Mouse (Mus musculus) CD4-positive, CD25-positive, alpha-beta regulatory T cell, adult 2 months (primary cell): ENCODE measurements around the gene Plch2.
A peak's percentile ranks its signal among the peaks of the same experiment; 100 is the strongest.

Source experiments
- DNase-seq: peaks from one replicate; pipeline ENCODE4 v3.0.0-alpha.2; 2012; ENCODE audit warnings: low read depth, low spot score

The Plch2 gene

DNA sequence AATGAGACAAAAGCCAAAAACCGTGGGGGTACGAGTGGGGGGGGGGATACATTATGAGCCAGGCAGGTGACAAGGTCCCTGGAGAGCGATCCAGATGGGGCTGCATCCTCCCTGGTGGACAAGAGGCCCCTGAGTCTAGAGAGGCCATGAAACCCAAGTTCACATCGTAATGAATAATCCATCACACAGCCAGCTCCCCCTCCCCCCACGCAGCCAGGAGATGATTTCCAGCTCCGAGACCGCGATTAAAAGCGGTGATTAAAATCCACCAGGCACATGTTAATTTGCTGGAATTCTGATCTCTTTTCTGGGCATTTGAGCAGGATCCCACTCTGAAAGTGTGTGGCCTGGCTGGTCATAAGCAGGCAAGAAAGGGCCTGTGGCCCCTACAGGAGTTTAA is 35.8 kb downstream of the Plch2 start:
- DNase-seq = no peak

DNA sequence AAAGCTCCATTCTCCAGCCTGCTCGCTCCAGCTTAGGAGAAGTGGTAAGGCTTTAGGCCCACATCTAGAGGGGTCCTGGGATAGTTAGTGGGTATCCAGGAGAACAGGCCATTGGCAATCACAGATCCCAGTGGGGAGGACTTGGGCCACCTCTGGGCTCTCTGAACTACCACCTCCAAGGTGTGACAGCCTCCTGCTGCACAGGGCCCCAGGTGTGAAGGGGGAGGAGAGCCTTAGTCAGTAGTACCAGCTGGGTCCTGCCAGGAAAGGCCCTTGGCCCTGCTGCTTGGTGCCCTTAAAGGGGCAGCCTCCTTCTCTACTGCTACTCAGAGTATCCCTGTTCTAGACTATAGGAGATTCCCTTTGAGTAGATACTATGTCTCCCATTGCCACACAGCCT is 36.4 kb downstream of the Plch2 start:
- DNase-seq = no peak

DNA sequence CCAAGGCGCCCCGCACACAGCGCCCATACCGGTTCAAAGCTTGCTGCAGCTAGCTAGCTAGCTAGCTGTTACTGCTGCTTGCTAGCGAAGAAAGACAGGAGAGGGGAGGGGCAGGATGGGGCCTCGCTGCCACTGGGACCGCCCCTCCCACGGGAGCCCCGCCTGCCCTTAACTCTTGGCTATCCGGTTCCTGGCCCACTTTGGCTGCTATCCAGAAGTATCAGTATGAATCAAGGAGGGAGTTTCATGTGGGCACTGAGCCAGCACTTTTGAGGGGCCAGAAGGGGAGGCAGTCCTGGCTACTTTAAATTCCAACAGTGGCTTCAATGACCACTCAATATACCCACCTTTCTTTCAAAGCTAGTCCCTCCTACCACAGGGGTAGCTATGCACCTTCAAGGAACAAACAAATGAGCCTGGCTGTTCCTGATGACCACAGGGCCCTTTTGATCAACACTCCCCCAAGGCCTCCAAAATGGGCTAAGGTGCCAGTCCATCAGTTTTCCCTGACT is 37.2 kb downstream of the Plch2 start:
- peak; percentile 42 for DNase-seq

DNA sequence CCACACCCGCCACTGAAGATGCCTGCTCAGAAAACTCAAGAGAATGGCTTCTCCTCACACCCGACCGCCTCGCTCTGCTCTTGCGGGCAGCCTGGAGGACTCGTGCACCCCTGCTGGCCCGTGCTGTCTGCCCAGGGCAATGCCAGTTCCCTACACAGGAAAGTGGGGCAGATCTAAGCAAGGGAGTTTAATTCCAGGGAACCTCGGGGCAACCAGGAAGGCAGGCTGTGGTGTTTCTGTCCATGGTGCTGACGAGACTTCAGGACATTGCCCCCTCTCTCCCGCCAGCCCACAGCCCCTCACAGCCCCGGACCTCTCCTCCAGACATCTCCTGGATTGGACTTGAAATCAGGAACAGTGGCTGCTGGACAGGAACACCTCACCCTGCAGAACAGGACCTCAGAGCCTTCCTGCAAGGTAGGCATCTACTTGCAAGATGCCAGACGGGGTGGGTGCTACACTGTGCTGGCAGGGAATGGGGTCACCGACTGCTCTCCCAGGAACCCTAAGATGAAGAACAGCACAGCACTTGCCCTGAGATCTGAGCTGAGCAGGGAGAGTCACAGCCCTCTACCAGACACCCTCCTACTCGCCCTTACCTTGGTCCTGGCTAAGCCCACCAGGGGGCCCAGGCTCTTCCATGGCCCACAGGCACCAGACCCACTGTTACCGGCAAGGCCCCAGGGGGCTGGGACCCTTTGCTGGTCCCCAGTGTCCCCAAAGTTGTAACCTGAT is 37.8 kb downstream of the Plch2 start:
- peak; percentile 28 for DNase-seq

DNA sequence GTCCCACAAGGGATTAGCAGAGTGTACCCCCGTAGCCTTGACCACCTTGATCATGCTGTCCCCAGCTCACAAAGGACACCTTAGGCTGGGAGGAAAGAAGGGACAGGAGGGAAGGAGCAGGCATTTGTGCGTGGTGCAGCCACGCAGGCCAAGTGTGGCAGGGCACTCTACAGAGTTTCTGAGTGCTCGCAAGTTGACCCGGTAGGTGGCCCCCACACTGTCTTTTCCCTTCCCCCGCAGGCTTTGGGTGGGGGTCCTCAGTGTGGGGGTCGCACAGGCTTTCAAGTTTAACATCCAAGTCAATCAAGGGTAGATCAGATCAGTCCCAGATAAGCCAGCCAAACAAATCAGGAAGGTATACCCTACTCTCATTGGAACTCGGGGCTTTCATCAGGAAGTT is 38.5 kb downstream of the Plch2 start:
- DNase-seq = no peak

DNA sequence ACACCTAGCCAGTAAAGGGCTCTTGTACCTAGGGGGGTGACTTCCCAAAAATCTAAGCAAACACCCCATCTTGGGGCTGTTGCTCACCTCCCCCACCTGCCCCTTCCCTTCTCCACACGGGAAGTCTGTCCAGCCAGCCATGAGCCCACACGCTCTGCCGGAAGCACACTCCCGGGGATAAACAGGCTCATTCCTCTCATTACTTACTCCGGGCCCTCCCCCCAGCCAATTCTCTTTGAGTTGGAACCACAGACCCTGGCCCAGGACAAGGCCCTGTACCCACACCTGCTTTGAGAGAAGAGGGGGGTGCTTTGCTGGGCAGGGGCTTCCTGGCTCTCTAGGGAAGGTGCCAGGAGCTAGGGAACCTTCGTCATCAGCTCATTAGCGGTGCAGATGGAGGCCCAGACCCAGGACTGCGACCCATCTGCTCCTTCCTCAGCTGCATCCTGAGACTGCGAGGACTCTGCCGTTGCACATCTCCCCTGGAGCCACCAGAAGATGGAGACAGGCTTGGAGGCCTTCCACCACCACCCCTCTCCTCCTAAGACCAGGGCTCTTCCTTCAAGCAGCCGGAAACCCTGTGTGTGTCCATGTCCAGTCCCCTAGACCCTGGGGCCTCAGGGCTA is 39.2 kb downstream of the Plch2 start:
- no peak for DNase-seq

DNA sequence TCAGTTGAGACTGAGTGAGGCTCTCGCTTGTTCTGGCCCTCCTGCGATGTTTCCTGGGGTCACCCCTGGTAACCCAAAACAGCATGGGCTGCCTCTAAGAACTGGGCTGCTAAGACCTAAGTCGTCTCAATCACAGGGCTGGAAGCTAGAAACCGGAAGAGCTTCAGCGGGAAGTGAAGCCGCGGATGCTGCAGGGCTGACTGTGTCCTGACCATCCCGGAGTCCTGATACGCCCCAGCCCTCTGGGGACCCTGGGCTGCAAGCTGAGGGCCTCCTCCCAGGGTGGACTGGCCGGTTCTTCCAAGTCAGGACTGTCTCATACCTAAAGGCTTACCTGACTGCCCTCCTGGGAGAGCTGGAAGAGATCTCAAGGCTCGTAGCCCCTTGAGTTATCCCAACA is 39.8 kb downstream of the Plch2 start:
- DNase-seq = no peak

DNA sequence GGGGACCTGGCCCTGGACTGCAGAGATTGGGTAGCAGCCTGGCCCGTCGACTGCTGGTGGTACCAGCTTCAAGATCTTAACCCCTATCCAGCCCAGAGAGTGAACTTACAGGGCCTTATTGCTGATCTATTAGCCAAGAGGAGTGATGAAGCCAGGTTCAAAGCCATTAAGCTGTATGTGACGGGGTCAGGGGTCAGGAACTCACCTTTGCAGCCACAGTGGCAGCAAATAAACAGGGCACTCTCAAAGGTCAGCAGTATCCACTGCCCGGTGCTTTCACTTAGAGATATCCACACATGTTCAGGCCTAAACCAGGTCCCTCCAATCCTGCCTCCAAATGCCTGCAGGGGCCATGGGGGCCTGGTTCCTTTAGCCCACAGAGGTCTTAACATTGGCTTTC is 41.0 kb downstream of the Plch2 start:
- no peak for DNase-seq

DNA sequence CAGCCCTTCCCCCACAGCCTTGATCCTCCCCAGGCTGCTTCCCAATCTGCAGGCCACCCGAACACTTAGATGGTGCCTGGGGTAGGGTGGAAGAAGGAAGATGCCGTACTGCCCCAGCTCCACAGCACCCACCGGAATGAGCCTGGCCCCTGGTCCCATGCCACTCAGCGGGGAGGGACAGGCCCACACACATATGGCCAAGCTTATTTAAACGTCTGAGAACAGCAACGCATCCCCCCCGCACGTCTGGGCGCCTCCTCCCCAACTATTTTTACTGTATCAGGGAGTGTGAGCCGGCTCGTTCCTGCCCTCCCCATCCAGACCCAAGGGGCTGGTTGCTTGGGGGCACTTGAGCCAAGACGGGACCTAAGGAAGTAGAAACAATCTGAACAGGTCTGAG is 41.8 kb downstream of the Plch2 start:
- no peak for DNase-seq

DNA sequence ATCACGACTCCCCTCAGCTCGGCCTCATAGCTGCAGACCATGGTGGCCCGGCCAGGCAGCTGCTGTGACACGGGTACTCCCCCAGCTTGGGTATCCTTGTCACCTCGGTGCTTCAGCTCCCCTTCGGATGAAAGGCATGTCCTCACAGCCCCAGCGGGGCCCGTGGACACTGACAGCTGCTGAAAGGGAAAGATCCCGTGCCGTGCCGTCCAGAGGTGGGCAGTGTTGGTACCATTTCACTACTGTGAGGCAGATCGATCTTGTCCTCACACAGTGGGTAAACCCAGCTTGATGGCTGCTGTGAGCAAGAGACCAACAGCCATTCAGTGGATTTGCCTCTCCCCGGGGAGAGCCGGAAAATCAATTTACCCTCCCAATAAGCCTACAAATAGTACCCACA is 42.3 kb downstream of the Plch2 start:
- DNase-seq = no peak

DNA sequence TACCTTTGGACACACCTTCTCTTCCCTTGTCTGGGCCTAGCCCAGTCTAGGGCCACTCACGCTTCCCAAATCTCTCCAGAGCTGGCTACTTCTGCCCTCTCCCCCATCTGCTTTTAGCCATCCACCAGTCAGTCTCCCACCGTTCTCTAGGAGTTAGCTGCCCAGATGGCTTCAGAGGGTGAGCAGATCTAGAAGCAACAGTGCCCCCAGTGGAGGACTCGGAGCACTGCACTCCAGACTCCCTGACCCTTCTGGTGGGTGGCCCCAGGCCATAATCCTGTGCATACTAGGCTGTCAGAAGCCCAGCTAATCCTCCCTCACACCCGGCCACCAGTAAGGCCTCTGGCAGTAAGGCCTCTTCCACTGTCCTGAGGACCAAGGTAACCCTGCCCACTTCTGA is 43.8 kb downstream of the Plch2 start:
- DNase-seq = peak; percentile 74

DNA sequence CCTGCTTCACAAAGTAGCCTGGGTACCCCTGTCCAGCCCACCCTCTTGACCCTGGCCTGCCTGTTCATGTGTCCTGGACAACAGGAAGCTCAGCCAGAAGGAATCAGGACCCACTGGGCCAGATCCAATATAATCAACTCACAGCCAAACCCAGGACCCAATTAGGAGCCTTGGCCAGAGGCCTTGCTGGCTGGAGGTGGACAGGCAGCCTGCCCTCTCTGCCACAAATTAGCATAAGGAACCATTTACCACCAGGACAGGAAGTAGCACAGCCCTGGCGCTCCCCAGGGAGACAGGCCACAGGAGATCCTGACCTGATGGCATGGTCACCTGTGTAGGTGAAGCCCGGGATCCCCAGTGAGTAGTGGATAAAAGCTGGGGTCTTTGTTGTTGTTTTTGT is 44.5 kb downstream of the Plch2 start:
- DNase-seq = no peak

DNA sequence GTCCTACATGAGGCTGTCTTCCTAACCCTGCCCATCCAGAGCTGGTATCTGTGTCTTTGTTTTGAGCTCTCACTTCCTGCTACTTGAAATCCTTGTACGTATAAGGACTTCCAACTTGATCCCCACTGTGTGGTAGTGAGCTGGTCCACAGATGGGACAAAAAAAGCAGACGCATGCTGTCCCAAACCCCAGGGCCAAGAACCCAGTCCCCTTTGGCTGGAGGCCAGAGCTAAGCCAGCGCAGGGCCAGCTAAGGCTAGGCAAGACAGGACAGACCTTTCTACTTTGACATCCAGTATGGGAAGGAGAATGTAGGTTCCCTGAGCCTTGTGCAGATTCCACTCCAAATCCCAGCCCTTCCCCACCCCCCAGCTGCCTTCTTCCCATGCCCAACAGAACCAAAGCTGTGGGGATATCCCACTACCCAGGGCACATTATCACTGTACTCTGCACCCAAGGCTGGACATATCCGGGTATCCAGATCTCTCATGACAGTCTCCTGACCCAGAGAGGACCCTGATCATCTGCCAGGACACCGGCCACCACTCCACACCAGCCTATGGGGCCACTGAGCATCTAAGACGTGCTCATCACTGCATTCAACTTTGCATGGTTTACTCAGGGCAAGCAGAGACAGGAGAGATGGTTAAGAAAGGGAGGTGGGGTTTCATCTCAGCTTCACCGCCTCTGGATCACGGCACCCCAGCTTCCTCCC is 45.1 kb downstream of the Plch2 start:
- DNase-seq = no peak

DNA sequence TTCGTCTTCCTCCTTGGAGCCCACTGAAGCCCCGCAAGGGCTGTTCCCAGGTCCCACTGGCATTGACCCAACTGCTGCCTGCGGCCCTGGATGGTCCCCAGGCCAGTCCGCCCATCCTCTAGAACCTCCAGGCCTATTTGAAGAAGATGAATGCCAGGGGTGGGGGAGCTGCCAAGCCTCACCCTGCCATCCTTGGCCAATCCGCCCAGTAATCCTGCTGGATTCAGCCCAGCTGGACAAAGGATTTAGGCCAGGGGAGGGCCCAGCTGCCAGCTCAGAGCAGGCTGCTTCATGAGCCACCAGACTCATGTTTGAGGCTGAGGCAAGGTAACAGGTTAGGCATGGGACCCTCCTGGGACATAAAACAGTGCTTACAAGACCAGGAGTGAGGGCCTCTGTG is 45.7 kb downstream of the Plch2 start:
- DNase-seq = no peak

DNA sequence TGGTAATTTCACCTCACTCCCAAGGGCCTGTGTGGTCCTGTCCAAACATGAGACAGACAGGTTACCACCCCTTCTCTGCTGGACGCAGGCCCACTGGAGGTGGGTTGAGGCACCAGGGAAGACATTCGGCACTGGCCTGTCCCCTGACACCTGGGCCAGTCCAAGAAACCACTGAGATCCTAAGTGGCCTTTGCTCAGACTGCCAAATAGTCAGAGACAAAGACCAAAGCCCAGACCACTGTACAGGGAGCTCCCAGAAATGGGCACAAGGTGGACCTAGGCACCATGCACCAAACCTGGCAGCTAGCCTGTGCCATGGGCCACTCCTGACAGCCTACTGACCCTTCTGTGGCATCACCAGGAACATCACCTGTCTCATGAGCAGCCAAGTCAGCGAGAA is 47.4 kb downstream of the Plch2 start:
- DNase-seq = no peak

DNA sequence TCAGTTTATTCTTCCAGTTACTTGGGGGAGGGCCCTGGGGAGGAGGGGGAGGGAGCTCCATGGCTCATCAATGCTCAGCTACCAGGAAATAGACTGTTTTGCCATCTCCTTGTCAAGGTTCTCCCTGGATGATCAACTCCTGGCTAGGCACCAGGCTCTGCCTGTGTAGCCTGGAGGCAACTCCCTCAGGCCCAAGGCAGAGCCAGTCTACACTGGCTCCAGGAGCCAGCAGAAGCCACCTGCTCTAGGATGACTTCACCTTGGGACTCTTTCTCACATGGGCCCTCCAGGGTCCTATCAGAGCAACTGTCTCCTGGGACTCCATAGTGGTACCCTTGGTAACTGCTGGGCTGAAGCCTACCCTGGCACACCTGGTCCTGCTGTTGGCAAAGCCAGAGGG is 48.5 kb downstream of the Plch2 start:
- DNase-seq = no peak

DNA sequence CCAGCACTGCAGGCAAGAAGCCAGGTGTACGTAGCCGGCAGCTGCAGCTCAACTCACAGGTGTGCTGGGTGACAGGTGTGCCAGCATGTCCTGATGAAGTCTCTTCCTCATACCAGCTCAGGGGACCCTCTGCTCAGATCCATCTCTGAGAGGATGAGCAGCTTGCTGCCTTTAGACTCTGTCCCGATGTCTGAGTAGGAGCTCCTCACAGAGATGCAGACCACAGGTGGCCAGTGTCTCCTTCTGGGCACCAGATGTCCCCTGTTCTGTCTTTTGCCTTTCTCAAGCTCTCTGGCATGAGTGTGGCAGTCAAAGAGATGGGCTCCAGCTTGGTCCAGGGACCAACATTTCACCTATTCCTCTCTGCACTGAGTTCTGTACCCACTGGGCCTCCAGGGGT is 48.9 kb downstream of the Plch2 start:
- no peak for DNase-seq

DNA sequence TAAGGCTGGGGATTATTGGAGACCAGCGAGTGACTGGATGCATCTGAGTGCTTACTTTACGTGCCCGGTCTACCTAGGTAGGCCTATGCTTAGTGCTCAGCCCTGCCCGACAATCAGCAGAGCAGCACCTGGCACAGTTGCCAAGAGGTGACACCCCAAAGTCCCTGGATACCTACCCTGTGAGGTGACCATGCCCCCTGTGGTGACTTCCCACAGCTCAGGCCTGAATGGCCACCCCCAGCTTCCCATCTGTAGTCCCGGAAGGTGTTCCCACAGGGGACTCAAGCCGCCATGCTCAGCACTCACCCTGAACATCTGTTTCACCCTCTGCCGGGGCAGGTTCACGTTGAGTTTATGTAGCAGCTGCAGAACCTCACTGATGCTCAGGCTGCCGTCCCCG is 50.3 kb downstream of the Plch2 start:
- DNase-seq = no peak

DNA sequence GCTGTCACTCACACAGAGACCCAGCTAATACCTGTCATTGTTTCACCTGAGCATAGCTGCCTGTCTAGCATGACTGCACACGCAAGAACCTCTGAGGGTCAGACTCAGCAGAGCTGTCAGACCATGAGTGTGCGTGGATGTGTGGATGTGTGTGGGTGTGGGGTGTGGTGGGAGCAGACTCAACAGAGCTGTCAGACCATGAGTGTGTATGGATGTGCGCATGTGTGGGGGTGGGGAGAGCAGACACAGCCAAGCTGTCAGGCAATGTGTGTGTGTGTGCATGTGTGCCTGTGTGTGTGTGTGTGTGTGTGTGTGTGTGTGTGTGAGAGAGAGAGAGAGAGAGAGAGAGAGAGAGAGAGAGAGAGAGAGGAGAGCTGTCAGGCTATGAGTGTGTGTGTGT is 51.3 kb downstream of the Plch2 start:
- no peak for DNase-seq

DNA sequence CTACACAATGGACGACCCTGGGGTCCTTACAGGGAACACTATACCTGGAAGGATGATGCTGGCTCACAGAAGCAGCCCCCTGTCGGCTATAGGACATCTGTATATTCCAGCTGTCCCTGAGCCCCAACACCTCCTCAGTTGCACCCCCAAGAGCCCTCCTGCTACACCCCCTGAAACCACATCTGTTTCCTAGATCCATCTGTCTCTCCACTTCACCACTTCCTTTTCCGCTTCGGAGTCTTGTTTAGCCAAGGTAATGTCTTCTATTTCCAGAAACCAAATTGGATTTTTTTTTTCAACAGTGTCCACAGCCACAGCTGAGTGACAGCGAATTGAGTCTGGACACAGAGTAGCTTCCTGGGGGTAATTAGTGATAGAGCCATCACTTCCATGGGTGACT is 57.2 kb downstream of the Plch2 start:
- DNase-seq = no peak

DNA sequence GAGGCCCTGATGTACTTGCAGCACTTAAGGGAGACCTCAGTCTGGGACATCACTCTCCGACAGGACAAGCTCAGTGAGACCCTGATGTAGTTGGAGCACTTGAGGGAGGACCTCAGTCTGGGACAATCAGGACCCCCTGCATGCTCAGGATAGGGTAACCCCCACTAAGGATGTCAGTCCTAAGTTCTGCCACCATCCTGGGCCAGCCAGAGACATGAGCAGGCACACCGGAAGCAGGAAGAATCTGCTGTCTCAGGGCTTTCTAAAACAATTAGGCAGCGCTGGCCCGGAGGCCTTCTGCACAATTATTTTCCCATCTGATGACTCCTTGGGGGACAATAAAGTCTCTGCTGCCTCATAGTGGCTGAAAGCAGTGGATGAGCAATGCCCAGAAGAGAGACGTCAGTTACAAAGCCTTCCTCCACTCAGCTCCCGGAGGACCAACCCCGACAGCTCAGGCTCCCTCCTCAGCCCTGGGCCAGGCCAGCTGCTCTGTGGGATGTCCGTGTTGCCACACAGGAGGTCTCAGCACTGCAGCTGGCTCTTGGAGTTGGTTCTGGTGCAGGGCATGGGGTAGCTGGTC is 59.9 kb downstream of the Plch2 start:
- DNase-seq = no peak

DNA sequence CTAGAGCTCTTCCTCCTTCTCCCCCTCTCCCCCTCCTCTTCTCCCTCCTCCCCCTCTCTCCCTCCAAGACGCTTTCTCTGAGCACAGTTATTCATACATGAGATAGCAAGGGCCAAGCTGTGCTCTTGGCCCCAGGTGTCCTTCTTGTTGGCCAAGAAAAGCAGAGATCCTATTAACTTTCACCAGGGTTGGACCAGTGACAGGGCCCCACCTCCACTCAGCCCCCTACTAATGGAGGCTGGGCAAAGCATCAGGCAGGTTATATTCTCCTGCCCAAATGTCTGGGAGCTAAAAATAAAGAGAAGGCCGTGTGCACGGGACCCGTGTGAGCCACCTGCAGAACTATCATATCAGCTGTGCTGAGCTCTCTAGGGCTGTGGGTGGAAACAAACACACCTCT is 61.7 kb downstream of the Plch2 start:
- DNase-seq = no peak

DNA sequence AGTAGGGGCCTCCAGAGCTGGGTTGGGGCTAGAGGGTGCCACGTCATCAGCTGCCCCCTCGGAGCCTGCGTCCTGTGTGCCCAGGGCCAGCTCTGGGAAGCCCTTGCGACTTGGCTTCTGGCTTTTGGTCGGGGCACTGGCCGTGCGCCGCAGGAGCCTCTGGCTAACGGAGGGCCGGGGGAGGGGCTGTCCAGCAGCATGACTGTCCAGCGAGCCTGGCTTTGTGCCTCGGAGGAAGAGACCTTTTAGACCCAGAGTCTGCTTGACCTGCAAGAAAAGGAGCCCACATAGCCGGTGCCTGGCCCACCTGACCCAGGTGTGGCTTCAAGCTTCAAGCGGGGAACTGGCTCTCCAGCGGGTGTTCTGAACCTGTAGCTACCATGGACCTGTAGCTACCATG is 69.8 kb downstream of the Plch2 start:
- no peak for DNase-seq
